Mouse (Mus musculus): ENCODE data around the gene Pgap2. TPM values are rescaled to one million over a fixed set of nuclear protein-coding genes. Genes with fewer than 3 reads are reported as not detected.

Pgap2 gene
- polyA plus RNA-seq, 1 experiment: 35.2 TPM

DNA sequence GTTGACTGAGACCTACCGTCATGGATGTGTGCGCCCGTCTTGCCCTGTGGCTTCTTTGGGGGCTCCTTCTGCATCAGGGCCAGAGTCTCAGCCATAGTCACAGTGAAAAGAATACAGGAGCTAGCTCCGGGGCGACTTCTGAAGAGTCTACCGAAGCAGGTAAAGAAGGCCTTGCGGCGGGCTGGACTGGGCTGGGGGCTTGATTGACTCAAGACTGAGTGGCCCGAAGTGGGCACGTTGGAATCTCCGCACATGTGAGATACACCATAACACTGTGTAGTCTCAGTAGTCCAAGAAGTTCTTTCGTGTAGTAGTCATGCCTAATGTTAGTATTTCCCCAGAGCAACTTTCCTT lies 58.4 kb downstream of the Pgap2 start:
- Histone ChIP-seq H3K4me1 (ENCODE audit: control insufficient read depth, insufficient read depth, low read length) (peaks cover 8% of the 10 kb centered on the region; the same call in 1 of the 2 replicates), H3K27ac (ENCODE audit: insufficient read depth, low read length) (peak overlapping the region; percentile 73; the same call in 1 of the 2 replicates), H3K27me3 (ENCODE audit: control insufficient read depth, insufficient read depth, low read length) (no peaks in the 10 kb centered on the region), H3K4me3 (replicated peaks; ENCODE audit: insufficient read depth, low read depth, low read length) (peak overlapping the region; percentile 60)
- DNase-seq: no peak
- TF ChIP-seq POLR2A (IDR thresholded peaks at IDR 0.05; ENCODE audit: borderline replicate concordance, insufficient read depth, low read length) (no peak), CTCF (IDR thresholded peaks at IDR 0.05; ENCODE audit: borderline replicate concordance, insufficient read depth, low read depth, low read length) (no peak)
- WGBS: 6% methylated on average over 12 of the region's 12 CpGs

DNA sequence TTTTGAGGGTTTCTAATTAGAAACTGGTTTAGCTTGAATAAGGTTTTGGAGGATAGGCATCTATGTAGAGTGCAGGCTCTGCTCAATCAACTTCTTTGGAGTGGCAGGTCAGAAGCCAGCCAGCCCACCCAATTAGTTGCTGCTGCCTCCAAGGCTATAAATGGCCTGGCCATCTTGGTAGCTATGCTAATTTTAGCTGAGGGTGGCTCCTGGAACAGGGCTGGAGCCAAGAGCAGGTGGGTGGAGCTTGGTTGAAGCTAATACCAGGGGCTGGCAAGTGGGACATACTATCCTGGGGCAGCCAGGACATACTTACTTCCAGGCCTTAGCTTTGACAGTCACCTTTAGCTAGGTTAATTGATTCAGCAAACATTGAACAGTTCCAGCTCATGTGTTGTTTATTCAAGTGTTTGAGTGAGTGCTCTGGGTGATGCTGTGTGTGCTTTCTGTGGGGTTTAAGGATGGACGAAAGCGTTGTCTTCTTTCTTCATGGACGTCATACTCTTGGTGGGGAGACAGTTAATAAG lies 62.5 kb downstream of the Pgap2 start:
- no peak overlapping the region for H3K4me3 ChIP-seq (replicated peaks; ENCODE audit: insufficient read depth, low read depth, low read length)
- H3K4me1 ChIP-seq (ENCODE audit: control insufficient read depth, insufficient read depth, low read length): peaks cover 8% of the 10 kb centered on the region; the same call in 1 of the 2 replicates
- no peaks in the 10 kb centered on the region for H3K27me3 ChIP-seq (ENCODE audit: control insufficient read depth, insufficient read depth, low read length)
- no peak for TF ChIP-seq POLR2A (IDR thresholded peaks at IDR 0.05; ENCODE audit: borderline replicate concordance, insufficient read depth, low read length)
- TF ChIP-seq CTCF (IDR thresholded peaks at IDR 0.05; ENCODE audit: borderline replicate concordance, insufficient read depth, low read depth, low read length): no peak
- WGBS: 82% methylated on average over 3 of the region's 3 CpGs
- DNase-seq: peak in 1 of 2 experiments; percentile 29
- H3K27ac ChIP-seq (ENCODE audit: insufficient read depth, low read length): no peak overlapping the region

DNA sequence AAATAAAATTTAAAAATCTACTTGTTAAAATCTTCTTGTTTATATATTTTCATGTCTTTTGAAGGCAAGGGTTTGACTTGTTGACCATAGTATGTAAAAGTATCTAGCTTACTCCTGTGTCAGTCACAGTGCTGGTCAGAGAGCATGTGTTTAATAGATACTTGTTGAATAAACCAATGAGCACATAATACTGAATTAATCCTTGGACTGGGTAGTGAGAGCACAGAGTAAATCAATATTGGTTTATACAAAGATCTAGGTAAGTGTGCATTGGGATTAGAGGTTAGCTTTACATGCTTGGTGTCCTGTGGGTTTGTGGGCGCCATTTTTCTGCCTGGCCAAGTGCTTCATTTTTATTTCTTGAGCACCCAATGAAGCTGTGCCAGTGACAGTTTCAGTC lies 71.4 kb downstream of the Pgap2 start:
- WGBS: 97% methylated on average over 1 of the region's 1 CpGs
- H3K27me3 ChIP-seq (ENCODE audit: control insufficient read depth, insufficient read depth, low read length): no peaks in the 10 kb centered on the region
- no peak overlapping the region for H3K4me3 ChIP-seq (replicated peaks; ENCODE audit: insufficient read depth, low read depth, low read length)
- no peak overlapping the region for H3K27ac ChIP-seq (ENCODE audit: insufficient read depth, low read length)
- H3K4me1 ChIP-seq (ENCODE audit: control insufficient read depth, insufficient read depth, low read length): no peaks in the 10 kb centered on the region
- no peak for DNase-seq
- TF ChIP-seq CTCF (IDR thresholded peaks at IDR 0.05; ENCODE audit: borderline replicate concordance, insufficient read depth, low read depth, low read length) (no peak), POLR2A (IDR thresholded peaks at IDR 0.05; ENCODE audit: borderline replicate concordance, insufficient read depth, low read length) (no peak)

DNA sequence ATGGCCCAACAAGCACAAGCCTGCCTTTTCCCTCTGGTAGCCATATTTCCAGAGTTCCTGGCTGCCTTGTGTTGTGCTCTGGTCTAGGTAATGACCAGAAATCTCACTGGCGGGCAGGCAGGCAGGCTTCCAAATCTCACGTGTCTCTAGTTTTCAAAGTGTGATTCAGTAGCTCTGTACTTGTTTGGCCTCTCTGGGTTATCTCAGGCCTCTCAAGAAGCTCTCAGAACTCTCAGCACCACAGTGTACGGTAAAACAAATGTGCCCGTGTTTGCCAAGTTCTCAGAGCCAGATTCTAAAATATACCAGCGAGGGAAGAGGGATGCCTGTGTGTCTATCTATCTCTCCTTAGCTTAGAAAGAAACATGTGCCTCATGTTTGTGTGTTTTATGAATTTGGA lies 72.3 kb downstream of the Pgap2 start:
- H3K4me1 ChIP-seq (ENCODE audit: control insufficient read depth, insufficient read depth, low read length): no peaks in the 10 kb centered on the region
- no peaks in the 10 kb centered on the region for H3K27me3 ChIP-seq (ENCODE audit: control insufficient read depth, insufficient read depth, low read length)
- DNase-seq: no peak
- TF ChIP-seq POLR2A (IDR thresholded peaks at IDR 0.05; ENCODE audit: borderline replicate concordance, insufficient read depth, low read length) (no peak), CTCF (IDR thresholded peaks at IDR 0.05; ENCODE audit: borderline replicate concordance, insufficient read depth, low read depth, low read length) (no peak)
- H3K4me3 ChIP-seq (replicated peaks; ENCODE audit: insufficient read depth, low read depth, low read length): no peak overlapping the region
- no peak overlapping the region for H3K27ac ChIP-seq (ENCODE audit: insufficient read depth, low read length)
- WGBS: 25% methylated on average over 5 of the region's 5 CpGs

Other genes with a start within 250 kb of the Pgap2 start
- 13.7 and 14.6 TPM in 2 replicates for gene Il18bp, start 191.5 kb upstream of the Pgap2 start, polyA plus RNA-seq (2012; rRNA removed)
- 65.3 and 66.6 TPM in 2 replicates for gene Rnf121, start 144.7 kb upstream of the Pgap2 start, polyA plus RNA-seq (2012; rRNA removed)
- gene Xndc1, start 144.7 kb upstream of the Pgap2 start, polyA plus RNA-seq (2012; rRNA removed): 48.8 and 48.9 TPM in 2 replicates
- 3.8 and 4.7 TPM in 2 replicates for gene Xntrpc, start 144.5 kb upstream of the Pgap2 start, polyA plus RNA-seq (2012; rRNA removed)
- gene Trpc2, start 127.1 kb upstream of the Pgap2 start, polyA plus RNA-seq (2012; rRNA removed): 0.39 and 1.6 TPM in 2 replicates
- not detected in 2 replicates for gene Art1, start 108.5 kb upstream of the Pgap2 start, polyA plus RNA-seq (2012; rRNA removed)
- gene Art5, start 100.7 kb upstream of the Pgap2 start, polyA plus RNA-seq (2012; rRNA removed): not detected in 2 replicates
- gene Chrna10, start 93.4 kb upstream of the Pgap2 start, polyA plus RNA-seq (2012; rRNA removed): 0.05 and 0.08 TPM in 2 replicates
- 19.0 and 20.2 TPM in 2 replicates for gene Nup98, start within 50 bp of the Pgap2 start, polyA plus RNA-seq (2012; rRNA removed)
- 71.1 and 87.6 TPM in 2 replicates for gene Rhog, start 45.8 kb downstream of the Pgap2 start, polyA plus RNA-seq (2012; rRNA removed)
- 84.9 and 87.5 TPM in 2 replicates for gene Stim1, start 57.6 kb downstream of the Pgap2 start, polyA plus RNA-seq (2012; rRNA removed)
- gene Rrm1, start 231.5 kb downstream of the Pgap2 start, polyA plus RNA-seq (2012; rRNA removed): 17.0 and 20.0 TPM in 2 replicates